Mouse (Mus musculus) neural tube, embryonic 13.5 days (tissue): ENCODE measurements around the gene Epha3. TPM values are rescaled to one million over a fixed set of nuclear protein-coding genes. Genes with fewer than 3 reads are reported as not detected.

Source experiments
- ATAC-seq: fragments of 200-750 bp; cut with Nextera tagmentation; 2 replicates; pipeline ENCODE4 v1.8.0; 2017; ENCODE audit warnings: low read depth, mild to moderate bottlenecking, moderate TSS enrichment, moderate library complexity
- H3K27ac ChIP-seq: fragments of 300-500 bp; sonication (generic); replicated peaks from 2 replicates; pipeline ENCODE4 v1.5.1; 2015; ENCODE audit warnings: moderate library complexity, mild to moderate bottlenecking, inconsistent platforms
- H3K27me3 ChIP-seq: fragments of 300-500 bp; sonication (generic); 2 replicates; pipeline ENCODE4 v1.6.1; 2015; ENCODE audit warnings: mild to moderate bottlenecking, inconsistent platforms
- H3K36me3 ChIP-seq: fragments of 300-500 bp; sonication (generic); 2 replicates; pipeline ENCODE4 v1.6.1; 2015; ENCODE audit warnings: mild to moderate bottlenecking, inconsistent platforms
- H3K4me1 ChIP-seq: fragments of 300-500 bp; sonication (generic); replicated peaks from 2 replicates; pipeline ENCODE4 v1.6.1; 2015; ENCODE audit warnings: inconsistent platforms
- H3K4me2 ChIP-seq: fragments of 300-500 bp; sonication (generic); 2 replicates; pipeline ENCODE4 v1.6.1; 2015; ENCODE audit warnings: inconsistent platforms, mild to moderate bottlenecking, moderate library complexity
- H3K4me3 ChIP-seq: fragments of 300-500 bp; sonication (generic); 2 replicates; pipeline ENCODE4 v1.5.1; 2015; ENCODE audit warnings: mild to moderate bottlenecking, inconsistent platforms
- H3K9ac ChIP-seq: fragments of 300-500 bp; sonication (generic); 2 replicates; pipeline ENCODE4 v1.6.1; 2015; ENCODE audit warnings: moderate library complexity, mild to moderate bottlenecking, inconsistent platforms
- H3K9me3 ChIP-seq: fragments of 300-500 bp; sonication (generic); 2 replicates; pipeline ENCODE4 v1.6.1; 2016; ENCODE audit warnings: inconsistent platforms
- WGBS: fragments of 180-500 bp; shearing (Covaris S2); methylation state at CpG from one replicate; pipeline ENCODE4 v1.1.7; 2015; 5-methylcytosine and 5-hydroxymethylcytosine counted together
- polyA plus RNA-seq: library from polyadenylated mRNA; unstranded; fragments of >200 nt; fragmentation: Nextera tagmentation; extraction: Ambion mirVana; gene quantifications from 2 replicates; pipeline ENCODE4 v1.2.1, GENCODE M21; 2015

Gene Epha3
- 17.5 and 25.0 TPM in 2 replicates for polyA plus RNA-seq

GRCm38 (mm10) chr16:63863913-63864330, at the start of gene Epha3:
Gene Epha3 (minus strand): TSS chr16:63864175.
- peak; percentile 92 for ATAC-seq
- WGBS = under 1% methylated on average over 28 of the region's 28 CpGs
- H3K9me3 ChIP-seq = no peaks in the 10 kb centered on the region
- peak within 1 kb of the TSS; percentile 66 for H3K27ac ChIP-seq
- peak within 1 kb of the TSS; percentile 71 for H3K4me2 ChIP-seq
- no peaks in the 10 kb centered on the region for H3K36me3 ChIP-seq
- H3K4me3 ChIP-seq = peak within 1 kb of the TSS; percentile 66
- peaks cover 4% of the 10 kb centered on the region for H3K4me1 ChIP-seq
- H3K9ac ChIP-seq = peak within 1 kb of the TSS; percentile 66
- H3K27me3 ChIP-seq = 0 out of 2 replicates have a peak, but pooled peaks cover 4% of the 10 kb centered on the region

- Histone ChIP-seq H3K4me3 (no peak overlapping the region), H3K27ac (no peak overlapping the region), H3K27me3 (no peaks in the 10 kb centered on the region), H3K4me1 (no peaks in the 10 kb centered on the region; the same call in 1 of the 2 replicates), H3K9ac (no peak overlapping the region), H3K4me2 (peak overlapping the region; percentile 32), H3K36me3 (no peaks in the 10 kb centered on the region), H3K9me3 (no peaks in the 10 kb centered on the region)
- no peak for ATAC-seq
- WGBS = 58% methylated on average over 13 of the region's 13 CpGs
Observed at GRCm38 (mm10) chr16:63903425-63903824, 39.5 kb upstream of the Epha3 start.

- Histone ChIP-seq H3K27ac (no peak overlapping the region), H3K4me1 (no peaks in the 10 kb centered on the region), H3K27me3 (no peaks in the 10 kb centered on the region), H3K9ac (no peak overlapping the region), H3K4me3 (no peak overlapping the region), H3K9me3 (no peaks in the 10 kb centered on the region), H3K4me2 (no peak overlapping the region), H3K36me3 (no peaks in the 10 kb centered on the region)
- ATAC-seq = no peak
- 91% methylated on average over 1 of the region's 1 CpGs for WGBS
Observed at GRCm38 (mm10) chr16:63881190-63881589, 17.2 kb upstream of the Epha3 start.

GRCm38 (mm10) chr16:63872313-63872712, 8.3 kb upstream of the Epha3 start:
- no peak overlapping the region for H3K27ac ChIP-seq
- H3K9me3 ChIP-seq = no peaks in the 10 kb centered on the region
- no peak overlapping the region for H3K4me2 ChIP-seq
- H3K36me3 ChIP-seq = no peaks in the 10 kb centered on the region
- H3K4me1 ChIP-seq = no peaks in the 10 kb centered on the region
- no peaks in the 10 kb centered on the region for H3K27me3 ChIP-seq
- 11% methylated on average over 7 of the region's 7 CpGs for WGBS
- no peak for ATAC-seq
- no peak overlapping the region for H3K9ac ChIP-seq
- H3K4me3 ChIP-seq = no peak overlapping the region

- Histone ChIP-seq H3K9me3 (no peaks in the 10 kb centered on the region), H3K36me3 (no peaks in the 10 kb centered on the region), H3K27me3 (0 out of 2 replicates have a peak, but pooled peaks cover 4% of the 10 kb centered on the region), H3K9ac (peak overlapping the region; percentile 66), H3K4me3 (peak overlapping the region; percentile 66), H3K27ac (no peak overlapping the region), H3K4me1 (peaks cover 4% of the 10 kb centered on the region), H3K4me2 (peak overlapping the region; percentile 71)
- 26% methylated on average over 7 of the region's 7 CpGs for WGBS
- ATAC-seq = peak; percentile 59; the same call in 1 of the 2 replicates
Observed at GRCm38 (mm10) chr16:63864463-63864976, 545 bp upstream of the Epha3 start.

GRCm38 (mm10) chr16:63863181-63863580, 794 bp downstream of the Epha3 start:
- peak overlapping the region; percentile 71 for H3K4me2 ChIP-seq
- WGBS = 1% methylated on average over 12 of the region's 12 CpGs
- H3K9ac ChIP-seq = peak overlapping the region; percentile 66
- peak overlapping the region; percentile 66 for H3K4me3 ChIP-seq
- 0 out of 2 replicates have a peak, but pooled peaks cover 4% of the 10 kb centered on the region for H3K27me3 ChIP-seq
- H3K9me3 ChIP-seq = no peaks in the 10 kb centered on the region
- H3K27ac ChIP-seq = 0 out of 2 replicates have a peak overlapping the region, but pooled peaks have one; percentile 14
- H3K4me1 ChIP-seq = peaks cover 5% of the 10 kb centered on the region
- no peaks in the 10 kb centered on the region for H3K36me3 ChIP-seq
- peak; percentile 82 for ATAC-seq

- H3K9me3 ChIP-seq = no peaks in the 10 kb centered on the region
- peak; percentile 54; the same call in 1 of the 2 replicates for ATAC-seq
- H3K4me1 ChIP-seq = peaks cover 16% of the 10 kb centered on the region
- H3K27me3 ChIP-seq = no peaks in the 10 kb centered on the region
- peak overlapping the region; percentile 92 for H3K27ac ChIP-seq
- peak overlapping the region; percentile 65 for H3K4me2 ChIP-seq
- 1% methylated on average over 11 of the region's 11 CpGs for WGBS
- peak overlapping the region; percentile 68 for H3K4me3 ChIP-seq
- peak overlapping the region; percentile 83 for H3K9ac ChIP-seq
- H3K36me3 ChIP-seq = no peaks in the 10 kb centered on the region
Observed at GRCm38 (mm10) chr16:63857561-63857960, 6.4 kb downstream of the Epha3 start.

- 3% methylated on average over 33 of the region's 33 CpGs for WGBS
- Histone ChIP-seq H3K4me3 (peak overlapping the region; percentile 68), H3K4me2 (peak overlapping the region; percentile 65), H3K27ac (peak overlapping the region; percentile 92), H3K36me3 (no peaks in the 10 kb centered on the region), H3K4me1 (peaks cover 14% of the 10 kb centered on the region; the same call in 1 of the 2 replicates), H3K27me3 (no peaks in the 10 kb centered on the region), H3K9me3 (no peaks in the 10 kb centered on the region), H3K9ac (peak overlapping the region; percentile 83)
- ATAC-seq = peak; percentile 97
Observed at GRCm38 (mm10) chr16:63856658-63857552, 7.1 kb downstream of the Epha3 start.

- Histone ChIP-seq H3K9ac (no peak overlapping the region), H3K36me3 (no peaks in the 10 kb centered on the region), H3K27ac (no peak overlapping the region), H3K4me2 (no peak overlapping the region), H3K27me3 (no peaks in the 10 kb centered on the region), H3K9me3 (no peaks in the 10 kb centered on the region), H3K4me1 (no peaks in the 10 kb centered on the region), H3K4me3 (no peak overlapping the region)
- 85% methylated on average over 3 of the region's 3 CpGs for WGBS
- ATAC-seq = no peak
Observed at GRCm38 (mm10) chr16:63850297-63850696, 13.7 kb downstream of the Epha3 start.

GRCm38 (mm10) chr16:63842911-63843310, 21.1 kb downstream of the Epha3 start:
- no peak for ATAC-seq
- H3K9me3 ChIP-seq = no peaks in the 10 kb centered on the region
- H3K27me3 ChIP-seq = no peaks in the 10 kb centered on the region
- no peak overlapping the region for H3K4me2 ChIP-seq
- H3K9ac ChIP-seq = no peak overlapping the region
- H3K4me1 ChIP-seq = no peaks in the 10 kb centered on the region
- WGBS = 83% methylated on average over 2 of the region's 2 CpGs
- no peak overlapping the region for H3K4me3 ChIP-seq
- H3K27ac ChIP-seq = no peak overlapping the region
- H3K36me3 ChIP-seq = no peaks in the 10 kb centered on the region

GRCm38 (mm10) chr16:63837466-63837865, 26.5 kb downstream of the Epha3 start:
- no peaks in the 10 kb centered on the region for H3K4me1 ChIP-seq
- H3K9me3 ChIP-seq = no peaks in the 10 kb centered on the region
- no peak for ATAC-seq
- H3K4me3 ChIP-seq = no peak overlapping the region
- no peak overlapping the region for H3K4me2 ChIP-seq
- H3K27me3 ChIP-seq = no peaks in the 10 kb centered on the region
- no peak overlapping the region for H3K27ac ChIP-seq
- H3K9ac ChIP-seq = no peak overlapping the region
- no peaks in the 10 kb centered on the region for H3K36me3 ChIP-seq

- H3K9me3 ChIP-seq = no peaks in the 10 kb centered on the region
- H3K27me3 ChIP-seq = no peaks in the 10 kb centered on the region
- no peak overlapping the region for H3K27ac ChIP-seq
- no peak overlapping the region for H3K4me2 ChIP-seq
- 21% methylated on average over 2 of the region's 2 CpGs for WGBS
- no peaks in the 10 kb centered on the region for H3K36me3 ChIP-seq
- no peak overlapping the region for H3K4me3 ChIP-seq
- no peak for ATAC-seq
- peaks cover 19% of the 10 kb centered on the region for H3K4me1 ChIP-seq
- H3K9ac ChIP-seq = no peak overlapping the region
Observed at GRCm38 (mm10) chr16:63821164-63821563, 42.8 kb downstream of the Epha3 start.
